In the genomic region with DNA sequence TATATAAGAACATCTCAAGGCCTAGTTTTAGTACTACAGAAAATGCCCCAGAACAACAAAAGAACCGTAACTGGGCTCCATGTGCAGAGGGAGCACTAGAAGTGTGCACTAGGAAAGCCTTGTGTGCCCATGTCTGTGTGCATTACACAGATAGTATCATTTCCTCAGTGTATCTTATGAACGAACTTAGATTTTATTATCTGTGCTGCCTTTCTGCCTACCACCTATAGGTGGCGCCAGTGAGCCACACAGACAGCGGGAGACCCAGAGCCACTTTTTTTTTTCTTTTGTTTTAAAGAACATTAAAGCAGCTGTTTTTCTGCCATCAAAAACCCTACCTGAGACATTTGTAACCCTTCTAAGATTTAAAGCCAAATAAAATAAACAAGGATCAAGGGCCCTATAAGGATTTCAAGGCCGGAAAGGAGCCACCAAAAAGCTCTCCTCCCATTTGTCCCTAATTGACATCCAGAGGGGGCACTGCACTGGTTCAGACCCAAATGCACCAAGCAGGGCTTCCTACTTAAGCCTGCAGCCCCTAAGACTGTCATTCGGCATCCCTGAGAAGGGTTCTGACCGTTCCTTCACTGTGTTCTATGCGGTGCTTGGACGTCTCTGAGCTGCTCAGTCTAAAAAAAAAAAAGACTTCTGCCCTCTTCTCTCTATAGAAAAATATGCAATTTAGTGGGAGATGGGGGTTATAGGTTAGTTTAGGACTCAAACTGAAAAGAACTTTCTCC, we compare ENCODE assay signal across 7 mouse cellular contexts.
A peak's percentile ranks its signal among the peaks of the same experiment; 100 is the strongest.
DNase-seq lines count a peak whose midpoint lies in the region; ATAC-seq and TF ChIP-seq lines count a peak whose summit lies in the region.

No protein-coding gene starts in this region.

- TF ChIP-seq POLR2A in heart, adult 2 months (IDR thresholded peaks at IDR 0.05; ENCODE audit: insufficient read depth, low read depth, low read length), result no peak

- H3K4me3 ChIP-seq in heart, adult 2 months, result no peak overlapping the region
- H3K4me3 ChIP-seq in kidney, embryonic 16.5 days (ENCODE audit: low read length), result no peak overlapping the region
- H3K4me3 ChIP-seq in liver, postnatal 0 days (ENCODE audit: low read depth, low read length), result no peak overlapping the region

- no peaks in the 10 kb centered on the region for H3K79me2 ChIP-seq in heart, adult 2 months (replicated peaks; ENCODE audit: control insufficient read depth, insufficient read depth, low read length)

- H3K4me1 ChIP-seq in heart, adult 2 months (ENCODE audit: control insufficient read depth, insufficient read depth, low read length), result peaks cover 10% of the 10 kb centered on the region
- H3K4me1 ChIP-seq in kidney, embryonic 16.5 days (ENCODE audit: insufficient read depth, low read length), result peaks cover 11% of the 10 kb centered on the region
- H3K4me1 ChIP-seq in liver, postnatal 0 days (ENCODE audit: insufficient read depth), result no peaks in the 10 kb centered on the region; the same call in 1 of the 2 replicates

- H3K27me3 ChIP-seq in heart, adult 2 months (ENCODE audit: control insufficient read depth, insufficient read depth, low read length), result no peaks in the 10 kb centered on the region
- no peaks in the 10 kb centered on the region for H3K27me3 ChIP-seq in kidney, embryonic 16.5 days (ENCODE audit: insufficient read depth, low read length)
- H3K27me3 ChIP-seq in liver, postnatal 0 days (ENCODE audit: insufficient read depth, low read length), result no peaks in the 10 kb centered on the region

- TF ChIP-seq EP300 in heart, adult 2 months (IDR thresholded peaks at IDR 0.05; ENCODE audit: insufficient read depth, low read depth, low read length), result peak; percentile 75; the same call in 1 of the 2 replicates
- no peak for TF ChIP-seq EP300 in liver, postnatal 0 days (IDR thresholded peaks at IDR 0.05; ENCODE audit: low read depth)

- no peaks in the 10 kb centered on the region; the same call in 1 of the 2 replicates for H3K36me3 ChIP-seq in heart, adult 2 months (ENCODE audit: control insufficient read depth, insufficient read depth, low read length)
- H3K36me3 ChIP-seq in kidney, embryonic 16.5 days (ENCODE audit: insufficient read depth, low read length), result no peaks in the 10 kb centered on the region
- no peaks in the 10 kb centered on the region for H3K36me3 ChIP-seq in liver, postnatal 0 days (replicated peaks; ENCODE audit: insufficient read depth, low read length)

- H3K4me2 ChIP-seq in kidney, embryonic 16.5 days (replicated peaks; ENCODE audit: low read depth, low read length), result peak overlapping the region; percentile 36
- H3K4me2 ChIP-seq in liver, postnatal 0 days (ENCODE audit: low read depth, low read length), result peak overlapping the region; percentile 35

- 12% methylated on average over 9 of the region's 9 CpGs for WGBS in heart, adult 2 months
- 10% methylated on average over 9 of the region's 9 CpGs for WGBS in kidney, embryonic 16.5 days
- 15% methylated on average over 9 of the region's 9 CpGs for WGBS in liver, postnatal 0 days (ENCODE audit: insufficient replicate concordance)

- no peak; the same call in 1 of the 2 replicates for ATAC-seq in kidney, embryonic 16.5 days (ENCODE audit: low FRiP score, low TSS enrichment)
- ATAC-seq in liver, postnatal 0 days, result peak; percentile 30

- intact Hi-C loops in heart, adult 2 months (cut with DNase I), result loop anchor here (1.0 to 10.0 kb wide), 6 partner anchors 35 to 637 kb away; no protein-coding TSS in a partner anchor

- peak; percentile 67 for DNase-seq in A20 (ENCODE audit: low read depth, low spot score)
- DNase-seq in ES-CJ7 (ENCODE audit: low read depth, low spot score), result peak; percentile 40
- DNase-seq in cerebellum, postnatal 10 days, result peak; percentile 47 to 54
- DNase-seq in heart, adult 2 months, result peak; percentile 50 to 51
- DNase-seq in liver, postnatal 0 days, result peak; percentile 39
- peak; percentile 81 for DNase-seq in retina, embryonic 14.5 days (ENCODE audit: low spot score)

- no peaks in the 10 kb centered on the region for H3K9me3 ChIP-seq in kidney, embryonic 16.5 days (ENCODE audit: low read length)
- H3K9me3 ChIP-seq in liver, postnatal 0 days (ENCODE audit: low read length), result no peaks in the 10 kb centered on the region

- H3K9ac ChIP-seq in heart, adult 2 months (ENCODE audit: low read depth, low read length), result peak overlapping the region; percentile 44; the same call in 1 of the 2 replicates
- peak overlapping the region; percentile 59 for H3K9ac ChIP-seq in kidney, embryonic 16.5 days (replicated peaks; ENCODE audit: low read length)
- H3K9ac ChIP-seq in liver, postnatal 0 days (replicated peaks), result no peak overlapping the region

- TF ChIP-seq CTCF in heart, adult 2 months (IDR thresholded peaks at IDR 0.05), result peak; percentile 100; the same call in 1 of the 2 replicates
- peak; percentile 94 for TF ChIP-seq CTCF in liver, postnatal 0 days (IDR thresholded peaks at IDR 0.05; ENCODE audit: low read depth)

- H3K27ac ChIP-seq in heart, adult 2 months, result peak overlapping the region; percentile 82
- H3K27ac ChIP-seq in kidney, embryonic 16.5 days (ENCODE audit: low read length), result peak overlapping the region; percentile 32; the same call in 1 of the 2 replicates
- no peak overlapping the region for H3K27ac ChIP-seq in liver, postnatal 0 days (ENCODE audit: low read depth)
